Mouse (Mus musculus) cerebellum, postnatal 25 days (tissue): ENCODE measurements at regions not wholly inside any gene's neighbourhood (a gene's known extent, or its start where the extent isn't known, plus 50 kb on each side); places are given as distances from the start of the nearest gene placed in this dataset.
A peak's percentile ranks its signal among the peaks of the same experiment; 100 is the strongest.

ENCODE experiments used
- DNase-seq, 2 experiments: peaks; one replicate each; pipeline ENCODE4 v3.0.0; 2021; ENCODE audit warnings: mixed read lengths in 2 of 2

GRCm38 (mm10) chr13:33721851-33722250 lies 60.6 kb downstream of the Serpinb6d start:
- no peak for DNase-seq

DNA sequence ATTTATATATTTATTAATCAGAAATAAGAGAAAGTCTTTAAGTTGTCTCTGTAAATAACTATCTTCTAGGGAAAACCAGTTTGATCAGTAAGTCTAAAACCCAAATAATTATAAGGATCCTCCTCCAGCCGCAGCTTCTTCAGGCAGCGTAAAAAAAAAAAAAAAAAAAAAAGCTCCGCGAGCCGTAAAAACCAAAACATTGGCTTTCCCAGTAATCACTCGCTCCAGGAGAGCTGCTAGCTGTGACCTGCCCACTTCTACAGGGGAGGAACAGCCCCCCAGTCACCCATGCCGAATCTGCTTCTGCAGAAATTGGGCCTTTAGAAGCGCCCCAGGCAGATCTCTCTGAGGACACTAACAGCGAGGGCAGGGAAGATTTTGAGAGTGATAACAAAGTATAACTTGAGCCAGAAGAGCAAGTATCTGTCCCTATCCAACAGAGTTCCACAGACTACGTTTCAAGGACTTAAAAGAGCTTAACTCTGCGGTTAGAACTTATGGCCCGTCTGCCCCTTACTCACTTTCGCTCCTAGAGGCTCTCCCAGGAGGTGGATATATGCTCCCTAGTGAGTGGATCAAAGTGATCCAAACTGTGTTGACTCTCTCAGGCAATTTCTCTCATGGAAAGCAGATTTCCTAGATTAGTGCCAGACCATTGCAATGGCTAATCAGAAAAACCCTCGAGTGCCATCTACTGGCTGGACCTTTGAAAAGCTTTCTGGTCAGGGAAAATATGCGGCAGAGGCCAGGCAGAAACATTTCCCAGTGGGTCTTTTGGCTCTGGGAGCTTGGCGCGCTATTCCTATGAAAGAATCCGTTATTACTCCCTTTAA lies 80.7 kb downstream of the Serpinb6e start:
- peak; percentile 56 to 80 for DNase-seq

DNA sequence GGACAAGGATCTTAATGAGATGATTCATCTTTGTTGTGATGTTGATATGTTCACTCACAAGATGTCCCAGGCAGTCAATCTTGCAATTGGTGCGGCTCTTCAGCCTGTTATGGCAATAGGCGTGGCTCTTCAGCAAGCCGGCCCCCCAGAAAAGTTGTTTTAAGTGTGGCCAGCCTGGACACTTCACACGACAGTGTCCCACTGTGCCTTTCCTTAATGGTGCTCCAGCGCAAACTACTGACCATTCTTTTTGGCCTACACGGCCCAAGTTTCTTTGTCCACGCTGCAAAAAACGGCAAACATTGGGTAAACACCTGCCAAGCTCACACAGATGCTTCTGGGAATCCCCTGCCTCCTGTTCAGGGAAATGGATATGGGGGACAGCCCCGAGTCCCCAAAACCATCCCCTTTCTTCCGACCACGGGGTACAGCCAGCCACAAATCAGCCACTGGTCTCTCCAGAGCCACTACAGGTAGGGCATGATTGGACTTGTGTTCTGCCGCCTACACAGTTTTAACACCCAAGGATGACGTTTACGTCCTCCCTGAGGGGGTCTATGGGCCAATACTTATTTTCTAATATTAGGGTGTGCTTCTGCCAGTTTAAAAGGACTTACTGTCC lies 79.8 kb downstream of the Serpinb6e start:
- DNase-seq, result no peak
